Mouse (Mus musculus) thymus, postnatal 4 days (tissue): ENCODE measurements around the gene Zrsr1.

Experiments
- DNase-seq: peaks from one replicate; pipeline ENCODE4 v3.0.0; 2021

Gene Zrsr1

GRCm38 (mm10) chr11:22971835-22972709 lies at the start of gene Zrsr1:
Gene Zrsr1 (plus strand): TSS chr11:22972005.
- DNase-seq = peak; percentile 63

- no peak for DNase-seq
Measured at GRCm38 (mm10) chr11:22922546-22922945, 49.3 kb upstream of the Zrsr1 start.

GRCm38 (mm10) chr11:22923606-22924005 lies 48.2 kb upstream of the Zrsr1 start:
- no peak for DNase-seq

GRCm38 (mm10) chr11:22928586-22929169 lies 43.1 kb upstream of the Zrsr1 start:
- peak; percentile 45 for DNase-seq

- no peak for DNase-seq
Measured at GRCm38 (mm10) chr11:22930129-22930528, 41.7 kb upstream of the Zrsr1 start.

- DNase-seq = no peak
Measured at GRCm38 (mm10) chr11:22931320-22931905, 40.4 kb upstream of the Zrsr1 start.

GRCm38 (mm10) chr11:22932167-22932566 lies 39.6 kb upstream of the Zrsr1 start:
- no peak for DNase-seq

GRCm38 (mm10) chr11:22936446-22937125 lies 35.2 kb upstream of the Zrsr1 start:
- DNase-seq = peak; percentile 46

GRCm38 (mm10) chr11:22937716-22938316 lies 34.0 kb upstream of the Zrsr1 start:
- DNase-seq = peak; percentile 70

- DNase-seq = no peak
Measured at GRCm38 (mm10) chr11:22938983-22939382, 32.8 kb upstream of the Zrsr1 start.

- DNase-seq = no peak
Measured at GRCm38 (mm10) chr11:22949101-22949500, 22.7 kb upstream of the Zrsr1 start.

- DNase-seq = peak; percentile 71
Measured at GRCm38 (mm10) chr11:22950131-22950530, 21.7 kb upstream of the Zrsr1 start.

- no peak for DNase-seq
Measured at GRCm38 (mm10) chr11:22952668-22953067, 19.1 kb upstream of the Zrsr1 start.

- no peak for DNase-seq
Measured at GRCm38 (mm10) chr11:22956346-22956745, 15.5 kb upstream of the Zrsr1 start.

GRCm38 (mm10) chr11:22956830-22957229 lies 15.0 kb upstream of the Zrsr1 start:
- DNase-seq = peak; percentile 85

- DNase-seq = peak; percentile 29
Measured at GRCm38 (mm10) chr11:22957791-22958374, 13.9 kb upstream of the Zrsr1 start.

- DNase-seq = no peak
Measured at GRCm38 (mm10) chr11:22962101-22962500, 9.7 kb upstream of the Zrsr1 start.

- DNase-seq = no peak
Measured at GRCm38 (mm10) chr11:22964401-22964800, 7.4 kb upstream of the Zrsr1 start.

- DNase-seq = peak; percentile 43
Measured at GRCm38 (mm10) chr11:22965503-22965902, 6.3 kb upstream of the Zrsr1 start.

- DNase-seq = no peak
Measured at GRCm38 (mm10) chr11:22969486-22969885, 2.3 kb upstream of the Zrsr1 start.

- DNase-seq = no peak
Measured at GRCm38 (mm10) chr11:22970546-22970945, 1.3 kb upstream of the Zrsr1 start.

- DNase-seq = peak; percentile 83
Measured at GRCm38 (mm10) chr11:22972746-22973526, 1.1 kb downstream of the Zrsr1 start.
